Mouse (Mus musculus) bone marrow, adult 2 months (tissue): ENCODE measurements around the gene Zfp609.

Source experiments
- CTCF ChIP-seq: fragments of 200-500 bp; IDR thresholded peaks from 2 replicates; pipeline ENCODE4 v1.5.1; 2011; ENCODE audit warnings: low read length, control low read depth; ENCODE audit not compliant: control insufficient read depth, insufficient read depth
- POLR2A ChIP-seq: fragments of 200-500 bp; IDR thresholded peaks from 2 replicates; pipeline ENCODE4 v1.6.1; 2011; ENCODE audit warnings: low read depth, mild to moderate bottlenecking, control low read depth, low read length, borderline replicate concordance; ENCODE audit not compliant: control insufficient read depth

- TF ChIP-seq CTCF = no peak
- no peak for TF ChIP-seq POLR2A
These were observed 72.2 kb downstream of the Zfp609 start for GRCm38 (mm10) chr9:65755164-65755563.
